Mouse (Mus musculus): ENCODE results near the gene Gata3. TPM values are rescaled to one million over a fixed set of nuclear protein-coding genes. Genes with fewer than 3 reads are reported as not detected.

Gata3 gene
- polyA plus RNA-seq, 1 experiment from 2014 or later: 7.5 TPM

DNA sequence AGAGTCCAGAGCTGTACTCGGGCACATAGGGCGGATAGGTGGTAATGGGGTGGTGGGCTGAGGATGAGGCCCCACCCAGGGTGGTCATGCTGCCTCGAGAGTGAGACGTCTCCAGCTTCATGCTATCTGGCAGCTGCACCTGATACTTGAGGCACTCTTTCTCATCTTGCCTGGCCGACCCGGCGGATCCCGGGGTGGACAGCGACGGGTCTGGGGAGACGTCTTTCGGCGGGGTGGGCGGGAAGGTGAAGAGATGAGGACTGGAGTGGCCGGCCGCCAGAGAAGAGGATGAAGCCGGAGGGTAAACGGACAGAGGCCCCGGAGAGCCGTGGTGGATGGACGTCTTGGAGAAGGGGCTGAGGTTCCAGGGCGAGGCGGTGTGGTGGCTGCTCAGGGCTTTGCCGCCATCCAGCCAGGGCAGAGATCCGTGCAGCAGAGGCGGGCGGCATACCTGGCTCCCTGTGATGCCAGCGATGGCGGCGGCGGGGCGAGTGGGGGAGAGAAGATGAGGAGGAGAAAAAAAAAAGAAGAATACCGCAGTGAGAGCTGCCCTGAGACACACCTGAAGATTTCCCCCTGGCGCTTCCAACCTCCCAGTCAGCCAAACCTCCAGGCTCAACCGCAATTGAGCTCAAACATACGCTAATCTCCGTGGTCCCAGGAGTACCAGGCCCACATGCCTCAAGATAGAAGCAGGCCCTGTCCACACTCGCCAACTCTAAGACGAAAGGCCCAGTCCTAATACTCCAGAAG is 15.2 kb downstream of the Gata3 start:
- H3K4me2 ChIP-seq (replicated peaks; ENCODE audit: low read depth): peak overlapping the region; percentile 23
- no peaks in the 10 kb centered on the region for H3K9me3 ChIP-seq (ENCODE audit: control insufficient read depth, low read length)
- peaks cover 4% of the 10 kb centered on the region; the same call in 1 of the 2 replicates for H3K4me1 ChIP-seq (replicated peaks; ENCODE audit: control insufficient read depth, insufficient read depth)
- ATAC-seq (ENCODE audit: low FRiP score, low TSS enrichment) (no peak), DNase-seq (ENCODE audit: low spot score) (no peak)
- no peak overlapping the region for H3K9ac ChIP-seq (ENCODE audit: low read length)
- WGBS: 19% methylated on average over 39 of the region's 39 CpGs
- no peaks in the 10 kb centered on the region for H3K36me3 ChIP-seq (ENCODE audit: control insufficient read depth, insufficient read depth, low read length)
- TF ChIP-seq EP300 (optimal IDR thresholded peaks at IDR 0.05): no peak
- no peak for TF ChIP-seq CTCF (IDR thresholded peaks at IDR 0.05; ENCODE audit: low read depth)
- 0 out of 2 replicates have a peak, but pooled peaks cover 2% of the 10 kb centered on the region for H3K27me3 ChIP-seq (ENCODE audit: control insufficient read depth, insufficient read depth, low read length)
- 0 out of 2 replicates have a peak overlapping the region, but pooled peaks have one; percentile 4 for H3K4me3 ChIP-seq (ENCODE audit: low read depth, low read length)
- H3K27ac ChIP-seq (replicated peaks): no peak overlapping the region

- Histone ChIP-seq H3K4me1 (replicated peaks; ENCODE audit: control insufficient read depth, insufficient read depth) (0 out of 2 replicates have a peak, but pooled peaks cover 2% of the 10 kb centered on the region), H3K4me3 (ENCODE audit: low read depth, low read length) (no peak overlapping the region), H3K27me3 (ENCODE audit: control insufficient read depth, insufficient read depth, low read length) (0 out of 2 replicates have a peak, but pooled peaks cover 2% of the 10 kb centered on the region), H3K4me2 (replicated peaks; ENCODE audit: low read depth) (no peak overlapping the region), H3K27ac (replicated peaks) (no peak overlapping the region), H3K9ac (ENCODE audit: low read length) (no peak overlapping the region), H3K9me3 (ENCODE audit: control insufficient read depth, low read length) (no peaks in the 10 kb centered on the region), H3K36me3 (ENCODE audit: control insufficient read depth, insufficient read depth, low read length) (no peaks in the 10 kb centered on the region)
- WGBS: 50% methylated on average over 2 of the region's 2 CpGs
- DNase-seq (ENCODE audit: low spot score) (no peak), ATAC-seq (ENCODE audit: low FRiP score, low TSS enrichment) (no peak)
- TF ChIP-seq EP300 (optimal IDR thresholded peaks at IDR 0.05): no peak
- TF ChIP-seq CTCF (IDR thresholded peaks at IDR 0.05; ENCODE audit: low read depth): no peak
Observed at GRCm38 (mm10) chr2:9873757-9874156, 16.1 kb downstream of the Gata3 start.

- Histone ChIP-seq H3K9ac (ENCODE audit: low read length) (no peak overlapping the region), H3K27me3 (ENCODE audit: control insufficient read depth, insufficient read depth, low read length) (0 out of 2 replicates have a peak, but pooled peaks cover 2% of the 10 kb centered on the region), H3K4me3 (ENCODE audit: low read depth, low read length) (no peak overlapping the region), H3K36me3 (ENCODE audit: control insufficient read depth, insufficient read depth, low read length) (no peaks in the 10 kb centered on the region), H3K4me1 (replicated peaks; ENCODE audit: control insufficient read depth, insufficient read depth) (no peaks in the 10 kb centered on the region), H3K9me3 (ENCODE audit: control insufficient read depth, low read length) (no peaks in the 10 kb centered on the region), H3K4me2 (replicated peaks; ENCODE audit: low read depth) (no peak overlapping the region), H3K27ac (replicated peaks) (no peak overlapping the region)
- TF ChIP-seq CTCF (IDR thresholded peaks at IDR 0.05; ENCODE audit: low read depth): no peak
- no peak for TF ChIP-seq EP300 (optimal IDR thresholded peaks at IDR 0.05)
- WGBS: 25% methylated on average over 12 of the region's 12 CpGs
- ATAC-seq (ENCODE audit: low FRiP score, low TSS enrichment) (no peak), DNase-seq (ENCODE audit: low spot score) (no peak)
Observed at GRCm38 (mm10) chr2:9872682-9873081, 17.2 kb downstream of the Gata3 start.

GRCm38 (mm10) chr2:9871798-9872197 is 18.0 kb downstream of the Gata3 start:
- no peak for TF ChIP-seq CTCF (IDR thresholded peaks at IDR 0.05; ENCODE audit: low read depth)
- Histone ChIP-seq H3K4me2 (replicated peaks; ENCODE audit: low read depth) (no peak overlapping the region), H3K4me1 (replicated peaks; ENCODE audit: control insufficient read depth, insufficient read depth) (no peaks in the 10 kb centered on the region), H3K9ac (ENCODE audit: low read length) (no peak overlapping the region), H3K9me3 (ENCODE audit: control insufficient read depth, low read length) (no peaks in the 10 kb centered on the region), H3K4me3 (ENCODE audit: low read depth, low read length) (no peak overlapping the region), H3K27ac (replicated peaks) (no peak overlapping the region), H3K36me3 (ENCODE audit: control insufficient read depth, insufficient read depth, low read length) (no peaks in the 10 kb centered on the region), H3K27me3 (ENCODE audit: control insufficient read depth, insufficient read depth, low read length) (0 out of 2 replicates have a peak, but pooled peaks cover 2% of the 10 kb centered on the region)
- ATAC-seq (ENCODE audit: low FRiP score, low TSS enrichment) (no peak), DNase-seq (ENCODE audit: low spot score) (no peak)
- WGBS: 59% methylated on average over 6 of the region's 6 CpGs

DNA sequence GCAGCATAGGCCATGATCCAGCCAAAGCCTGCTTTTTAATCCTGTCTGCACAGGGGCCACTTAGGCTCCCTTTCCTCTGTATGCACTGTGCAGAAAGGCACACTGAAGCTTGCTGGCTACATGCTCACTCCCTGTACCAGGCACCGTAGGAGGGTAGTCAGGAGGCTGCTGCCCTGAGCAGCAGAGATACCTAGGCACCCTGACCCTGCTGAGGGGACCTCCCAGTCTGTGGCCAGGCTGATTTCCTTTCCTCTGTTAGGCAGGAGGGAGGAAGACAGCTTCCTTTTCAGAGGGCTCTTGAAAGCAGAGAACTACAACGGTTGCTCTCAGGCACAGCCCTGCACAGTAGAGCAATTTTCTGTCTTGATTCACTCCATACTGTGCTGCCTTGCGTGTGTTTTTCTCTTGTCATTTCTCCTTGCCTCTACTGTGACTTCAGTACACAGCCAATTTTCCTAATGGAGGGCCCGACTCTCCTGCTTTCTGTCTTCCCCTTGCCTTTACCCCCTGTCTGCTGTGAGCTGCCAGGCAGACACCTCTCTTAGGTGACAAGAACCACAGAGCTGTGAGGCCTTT is 18.6 kb downstream of the Gata3 start:
- Histone ChIP-seq H3K27me3 (ENCODE audit: control insufficient read depth, insufficient read depth, low read length) (0 out of 2 replicates have a peak, but pooled peaks cover 2% of the 10 kb centered on the region), H3K4me1 (replicated peaks; ENCODE audit: control insufficient read depth, insufficient read depth) (no peaks in the 10 kb centered on the region), H3K27ac (replicated peaks) (no peak overlapping the region), H3K9ac (ENCODE audit: low read length) (no peak overlapping the region), H3K4me3 (ENCODE audit: low read depth, low read length) (no peak overlapping the region), H3K36me3 (ENCODE audit: control insufficient read depth, insufficient read depth, low read length) (no peaks in the 10 kb centered on the region), H3K4me2 (replicated peaks; ENCODE audit: low read depth) (no peak overlapping the region), H3K9me3 (ENCODE audit: control insufficient read depth, low read length) (no peaks in the 10 kb centered on the region)
- TF ChIP-seq CTCF (IDR thresholded peaks at IDR 0.05; ENCODE audit: low read depth) (no peak), EP300 (optimal IDR thresholded peaks at IDR 0.05) (no peak)
- ATAC-seq (ENCODE audit: low FRiP score, low TSS enrichment) (no peak), DNase-seq (ENCODE audit: low spot score) (no peak)
- 56% methylated on average over 4 of the region's 4 CpGs for WGBS
